Mouse (Mus musculus): Measurements from ENCODE around the gene Ccnl2. TPM values are rescaled to one million over a fixed set of nuclear protein-coding genes. Genes with fewer than 3 reads are reported as not detected.
"Not testable (repeated sequence)": the region's sequence is repeated elsewhere in the genome, so short reads cannot be mapped to it uniquely, and the experiment has no call there.

The Ccnl2 gene
- polyA plus RNA-seq (2012; rRNA removed), result 161 and 233 TPM in 2 replicates

GRCm38 (mm10) chr4:155811929-155812664 is at the start of gene Ccnl2:
Gene Ccnl2, plus strand, starts transcription at chr4:155812489.
- peak; percentile 84 for DNase-seq (ENCODE audit: low spot score)

GRCm38 (mm10) chr4:155769496-155769879 is 42.8 kb upstream of the Ccnl2 start:
- DNase-seq (ENCODE audit: low spot score), result no peak

GRCm38 (mm10) chr4:155769880-155770512 is 42.3 kb upstream of the Ccnl2 start:
- peak; percentile 91 for DNase-seq (ENCODE audit: low spot score)

- no peak for DNase-seq (ENCODE audit: low spot score)
Observed at GRCm38 (mm10) chr4:155770626-155771025, 41.7 kb upstream of the Ccnl2 start.

GRCm38 (mm10) chr4:155771706-155772105 is 40.6 kb upstream of the Ccnl2 start:
- DNase-seq (ENCODE audit: low spot score), result no peak

- DNase-seq (ENCODE audit: low spot score), result no peak
Observed at GRCm38 (mm10) chr4:155772786-155773185, 39.5 kb upstream of the Ccnl2 start.

GRCm38 (mm10) chr4:155773335-155774078 is 38.8 kb upstream of the Ccnl2 start:
- no peak for DNase-seq (ENCODE audit: low spot score)

GRCm38 (mm10) chr4:155774280-155774754 is 38.0 kb upstream of the Ccnl2 start, which contains the start of gene Vwa1:
Gene Vwa1, minus strand, starts transcription at chr4:155774698.
- DNase-seq (ENCODE audit: low spot score), result peak; percentile 86

GRCm38 (mm10) chr4:155774971-155775740 is 37.1 kb upstream of the Ccnl2 start:
- DNase-seq (ENCODE audit: low spot score), result no peak

- no peak for DNase-seq (ENCODE audit: low spot score)
Observed at GRCm38 (mm10) chr4:155775855-155776254, 36.4 kb upstream of the Ccnl2 start.

GRCm38 (mm10) chr4:155776704-155777335 is 35.5 kb upstream of the Ccnl2 start:
- DNase-seq (ENCODE audit: low spot score), result no peak

GRCm38 (mm10) chr4:155777816-155778215 is 34.5 kb upstream of the Ccnl2 start:
- no peak for DNase-seq (ENCODE audit: low spot score)

GRCm38 (mm10) chr4:155779498-155779897 is 32.8 kb upstream of the Ccnl2 start:
- no peak for DNase-seq (ENCODE audit: low spot score)

GRCm38 (mm10) chr4:155780895-155781294 is 31.4 kb upstream of the Ccnl2 start:
- DNase-seq (ENCODE audit: low spot score), result no peak

- no peak for DNase-seq (ENCODE audit: low spot score)
Observed at GRCm38 (mm10) chr4:155783486-155784080, 28.7 kb upstream of the Ccnl2 start.

- DNase-seq (ENCODE audit: low spot score), result peak; percentile 80
Observed at GRCm38 (mm10) chr4:155784081-155784701, 28.1 kb upstream of the Ccnl2 start.

- no peak for DNase-seq (ENCODE audit: low spot score)
Observed at GRCm38 (mm10) chr4:155785246-155785645, 27.0 kb upstream of the Ccnl2 start.

- DNase-seq (ENCODE audit: low spot score), result no peak
Observed at GRCm38 (mm10) chr4:155785819-155786218, 26.5 kb upstream of the Ccnl2 start, which contains the start of gene Tmem88b. Gene Tmem88b, minus strand, starts transcription at chr4:155785874.

- DNase-seq (ENCODE audit: low spot score), result no peak
Observed at GRCm38 (mm10) chr4:155788300-155788699, 24.0 kb upstream of the Ccnl2 start.

GRCm38 (mm10) chr4:155788833-155789232 is 23.5 kb upstream of the Ccnl2 start:
- DNase-seq (ENCODE audit: low spot score), result not testable (repeated sequence)

Measured in urinary bladder, adult 2 months (tissue).